Mouse (Mus musculus): Measurements from ENCODE around the gene Sema4a.

Gene Sema4a

DNA sequence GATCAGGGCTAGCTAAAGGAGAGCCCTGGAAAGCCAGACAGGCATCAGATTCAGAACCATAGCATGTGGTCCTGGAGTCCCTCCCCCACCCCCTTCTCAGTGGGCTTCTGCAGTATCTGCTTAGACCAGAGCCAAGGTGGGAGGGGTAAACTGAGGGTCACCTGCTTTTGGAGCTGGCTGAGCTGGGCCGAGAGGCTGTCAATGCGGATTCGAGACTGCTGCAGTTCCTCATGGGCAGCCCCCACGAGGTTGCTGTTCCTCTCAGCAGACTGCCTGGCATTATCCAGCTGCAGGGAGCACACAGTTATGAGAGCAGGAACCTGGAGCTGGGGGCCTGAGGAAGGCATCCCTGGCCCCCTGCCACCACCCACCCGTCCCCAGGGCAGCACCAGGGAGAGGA lies 25.1 kb upstream of the Sema4a start:
- no peak for DNase-seq

GRCm38 (mm10) chr3:88484597-88485316 lies 23.8 kb upstream of the Sema4a start:
- DNase-seq = no peak

DNA sequence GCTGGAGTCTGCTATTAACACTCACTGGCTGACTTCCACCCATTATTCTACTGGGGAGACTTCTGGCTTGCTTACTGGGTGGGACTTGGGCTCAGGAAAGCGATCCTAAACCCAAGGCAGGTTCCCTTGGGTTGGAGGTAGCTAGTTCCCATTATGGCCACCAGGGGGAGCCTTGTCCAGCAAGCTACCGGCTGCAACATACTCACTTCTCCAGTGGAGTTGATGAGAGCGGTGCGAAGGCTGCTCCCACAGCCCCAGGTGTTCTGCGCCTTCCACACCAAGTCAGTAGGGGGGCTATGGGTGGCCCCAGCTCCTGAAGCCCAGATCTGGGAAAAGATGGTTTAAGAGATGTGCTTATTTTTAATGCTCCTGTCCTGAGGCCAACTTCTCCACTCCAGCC lies 22.6 kb upstream of the Sema4a start:
- peak; percentile 80 for DNase-seq

DNA sequence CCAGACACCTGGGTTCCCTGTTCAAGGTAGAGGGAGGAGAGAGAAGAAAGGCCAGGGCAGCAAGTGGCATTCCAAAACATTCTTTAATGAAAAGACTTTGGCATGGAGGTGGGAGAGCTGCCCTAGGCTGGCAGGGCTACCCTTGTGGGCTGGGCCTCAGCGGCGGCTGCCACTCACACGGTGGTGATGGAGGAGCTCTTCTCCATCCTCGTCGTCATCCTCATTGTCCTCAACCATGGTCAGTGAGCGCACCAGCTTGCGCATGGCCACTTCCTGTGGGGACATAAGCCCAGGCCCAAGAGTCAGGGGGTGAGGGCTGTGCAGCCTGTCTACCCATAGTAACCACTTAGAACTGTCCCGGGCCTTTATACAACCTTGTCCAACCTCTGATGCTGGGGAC lies 22.2 kb upstream of the Sema4a start:
- DNase-seq = no peak

DNA sequence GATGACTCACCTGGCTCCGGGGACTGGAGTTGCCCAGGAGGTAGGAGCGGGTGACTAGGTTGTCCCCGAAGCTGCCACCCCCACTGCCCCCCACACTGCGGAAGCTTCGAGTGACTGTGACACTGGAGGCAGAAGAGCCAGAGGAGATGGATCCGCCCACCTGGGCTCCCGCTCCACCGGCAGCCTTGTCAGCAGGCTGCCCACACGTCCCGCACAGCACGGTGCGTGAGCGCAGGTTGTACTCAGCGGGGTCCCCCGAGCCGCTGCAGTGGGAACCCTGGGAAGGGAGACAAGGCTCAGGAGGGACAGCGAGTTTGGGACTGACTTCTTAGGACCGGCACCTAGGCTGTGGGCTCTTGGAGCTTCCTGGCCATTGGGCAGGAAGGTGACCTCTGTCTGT lies 21.4 kb upstream of the Sema4a start:
- DNase-seq = no peak

DNA sequence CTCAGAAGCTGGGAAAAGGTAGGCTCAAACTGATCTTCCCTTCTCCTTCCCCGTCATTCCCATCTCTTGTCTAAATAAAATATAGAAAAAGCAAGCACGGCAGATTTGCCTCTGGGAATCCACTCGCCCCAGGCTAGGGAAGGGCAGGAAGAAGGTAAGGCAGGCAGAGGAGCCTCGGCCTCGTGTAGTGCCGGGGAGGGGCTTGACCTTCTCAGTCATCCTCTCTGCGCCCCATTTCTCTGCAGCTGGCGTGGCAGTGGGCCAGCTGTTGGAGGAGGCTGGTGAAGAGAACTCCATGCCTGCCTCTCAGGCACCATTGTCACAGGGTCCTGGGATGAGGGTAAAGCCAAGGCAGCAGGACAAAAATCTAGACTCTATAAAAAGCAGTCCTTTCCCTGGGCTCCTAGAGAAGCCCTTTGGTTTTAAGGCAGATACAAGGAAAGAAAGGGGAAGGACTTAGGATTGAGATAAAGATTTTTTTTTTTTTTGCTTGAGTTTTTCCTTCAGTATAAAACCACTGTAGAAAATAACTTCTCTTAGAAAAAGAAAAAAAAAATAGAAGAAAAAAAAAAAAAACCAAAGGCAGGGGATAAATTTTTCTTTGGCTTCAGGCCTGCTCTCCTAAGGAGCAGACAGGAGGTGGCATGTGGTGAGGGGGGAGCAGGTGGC lies 20.5 kb upstream of the Sema4a start:
- DNase-seq = no peak

DNA sequence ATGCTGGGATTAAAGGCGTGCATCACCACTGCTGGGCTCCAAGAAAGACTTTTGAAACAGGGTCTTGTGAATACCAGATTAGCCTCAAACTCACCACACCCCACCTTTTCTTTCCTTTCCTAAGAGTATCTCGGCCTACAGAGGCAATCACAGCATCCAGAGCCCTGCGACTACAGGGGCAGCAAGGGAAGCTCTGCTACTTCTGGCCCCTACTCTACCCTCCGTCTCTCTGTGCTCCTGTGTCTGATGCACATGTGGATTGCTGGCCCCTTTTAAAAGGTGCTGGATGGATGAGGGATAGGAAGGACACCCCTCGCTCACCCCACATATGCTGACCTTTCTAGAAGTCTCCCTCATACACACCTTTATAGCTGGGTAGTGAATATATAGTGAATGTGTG lies 19.7 kb upstream of the Sema4a start:
- DNase-seq = no peak

DNA sequence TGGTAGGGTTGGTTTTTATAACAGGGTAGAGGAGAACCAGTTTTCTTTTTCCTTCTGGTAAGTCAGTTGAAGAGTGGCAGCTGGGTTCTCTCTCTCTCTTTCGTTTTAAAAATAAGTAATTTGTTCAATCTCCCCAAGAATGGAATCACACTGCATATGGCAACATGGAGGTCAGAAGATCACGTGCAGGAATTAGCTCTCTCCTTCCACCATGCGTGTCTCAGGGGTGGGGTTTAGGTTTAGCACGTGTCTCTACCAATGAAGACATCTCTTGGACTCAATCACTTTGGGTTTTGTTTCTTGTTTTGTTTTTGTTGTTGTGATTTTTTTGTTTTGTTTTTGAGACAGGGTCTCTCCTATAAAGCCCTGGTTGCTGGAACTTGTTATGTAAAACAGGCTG lies 18.8 kb upstream of the Sema4a start:
- DNase-seq = no peak

- no peak for DNase-seq
Observed at GRCm38 (mm10) chr3:88479163-88479562, 18.2 kb upstream of the Sema4a start.

GRCm38 (mm10) chr3:88477735-88478134 lies 16.8 kb upstream of the Sema4a start:
- DNase-seq = peak; percentile 86

DNA sequence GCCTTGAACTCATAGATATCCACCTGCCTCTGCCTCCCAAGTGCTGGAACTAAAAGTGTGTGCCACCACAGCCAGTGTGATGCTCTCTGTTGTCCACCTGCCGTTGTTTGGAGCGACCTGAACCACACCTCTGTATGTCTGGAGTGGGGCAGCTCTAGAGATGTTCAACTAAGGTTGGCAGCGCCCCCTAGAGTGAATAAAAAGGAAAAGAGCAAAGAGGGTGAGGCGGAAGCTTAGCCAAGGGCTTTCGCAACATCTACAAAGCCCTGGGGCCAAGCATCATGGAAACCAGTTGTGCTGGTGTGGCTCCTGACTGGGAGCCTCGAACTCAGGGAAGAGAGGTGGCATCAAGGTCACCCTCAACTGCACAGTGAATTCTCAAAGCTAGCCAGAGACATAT lies 15.4 kb upstream of the Sema4a start:
- no peak for DNase-seq

DNA sequence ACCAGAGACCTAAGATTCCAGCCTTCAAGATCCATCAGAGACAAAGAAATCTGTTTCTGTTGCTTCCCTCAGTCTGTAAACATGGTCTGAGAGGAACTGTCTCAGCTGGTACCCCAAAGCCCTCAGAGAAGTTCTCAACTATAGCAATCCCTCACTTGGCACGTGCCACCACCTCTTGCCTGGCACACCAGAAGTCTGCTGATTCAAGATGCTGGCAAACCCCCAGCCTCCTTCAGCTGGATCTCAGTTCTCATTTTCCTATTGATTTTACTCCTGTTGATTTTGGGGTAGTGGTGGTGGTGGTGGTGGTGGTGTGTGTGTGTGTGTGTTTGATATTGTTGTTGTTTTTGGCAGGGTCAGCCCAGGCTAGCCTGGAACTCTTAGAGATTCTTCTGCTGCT lies 12.6 kb upstream of the Sema4a start:
- no peak for DNase-seq

GRCm38 (mm10) chr3:88473020-88473419 lies 12.0 kb upstream of the Sema4a start:
- no peak for DNase-seq

- DNase-seq = peak; percentile 81
Observed at GRCm38 (mm10) chr3:88470943-88471479, 10.0 kb upstream of the Sema4a start.

GRCm38 (mm10) chr3:88469466-88469865 lies 8.5 kb upstream of the Sema4a start:
- no peak for DNase-seq

DNA sequence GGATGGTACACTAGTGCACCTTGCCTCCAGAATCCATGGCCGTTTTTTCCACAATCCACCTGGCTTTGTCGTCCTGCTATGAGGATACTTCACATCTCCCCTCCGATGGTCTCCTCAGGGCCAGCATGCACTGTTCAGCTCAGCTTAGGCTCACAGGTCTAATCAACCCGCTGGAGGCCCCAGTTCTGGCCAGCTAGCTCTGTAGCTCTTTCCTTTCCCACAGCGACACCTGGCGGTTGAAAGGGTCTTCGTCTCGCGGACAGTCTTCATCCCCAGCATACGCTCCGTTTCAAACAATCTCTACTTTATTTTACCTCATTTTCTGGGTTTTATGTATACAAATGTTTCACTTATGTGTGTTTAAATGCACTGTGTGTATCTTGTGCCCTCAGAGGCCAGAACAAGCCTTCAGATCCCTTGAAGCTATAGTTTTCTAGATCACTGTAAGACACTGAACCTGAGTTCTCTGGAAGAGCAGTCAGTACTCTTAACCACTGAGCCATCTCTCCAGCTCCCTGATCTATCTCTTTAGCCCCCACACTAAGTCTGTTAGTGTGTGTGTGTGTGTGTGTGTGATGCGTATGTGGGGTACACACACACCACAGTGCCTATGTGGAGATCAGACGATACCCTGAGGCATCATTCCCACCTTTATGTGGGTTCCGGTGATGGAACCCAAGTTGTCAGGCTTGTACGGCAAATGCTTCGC lies 6.3 kb upstream of the Sema4a start:
- DNase-seq = peak; percentile 90

- no peak for DNase-seq
Observed at GRCm38 (mm10) chr3:88465127-88465526, 4.1 kb upstream of the Sema4a start.

DNA sequence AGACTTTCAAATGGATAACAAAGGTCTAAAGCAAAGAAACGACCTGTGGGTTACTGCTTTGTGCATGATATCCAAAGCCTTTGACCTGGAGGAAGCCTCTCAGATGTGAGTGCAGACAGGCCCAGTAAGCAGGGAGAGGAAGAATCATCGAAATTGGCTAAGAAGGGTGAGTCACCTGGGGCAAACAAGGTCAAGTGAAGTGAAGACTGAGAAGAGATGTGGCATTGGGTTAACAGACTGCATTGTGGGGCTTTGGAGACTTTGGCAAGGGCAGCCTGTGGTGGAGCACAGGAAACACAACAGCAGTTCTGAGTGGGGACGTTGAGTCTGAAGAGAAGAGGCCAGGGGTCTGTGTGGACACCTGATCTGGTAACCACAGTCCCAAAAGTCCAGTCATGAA lies 3.4 kb upstream of the Sema4a start:
- no peak for DNase-seq

DNA sequence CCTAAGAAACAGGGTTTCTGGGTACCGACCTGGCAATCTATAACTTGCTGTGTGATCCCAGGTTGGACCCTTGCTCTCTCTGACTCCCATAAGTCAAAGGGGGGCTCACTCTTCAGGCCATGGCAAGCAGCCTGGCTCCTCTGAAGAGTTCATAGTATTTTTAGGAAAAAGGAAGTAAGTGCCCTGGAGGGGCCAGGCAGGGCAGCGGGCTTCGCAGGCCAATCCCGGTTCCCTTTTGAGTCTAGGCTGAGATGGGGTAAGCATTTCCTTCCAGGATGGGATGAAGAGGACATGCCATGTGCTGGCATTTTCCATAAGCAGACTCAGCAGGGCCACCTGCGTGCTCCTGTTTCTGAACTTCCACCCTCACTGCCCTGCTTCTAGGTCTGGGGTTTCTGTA lies 953 bp downstream of the Sema4a start:
- DNase-seq = no peak

DNA sequence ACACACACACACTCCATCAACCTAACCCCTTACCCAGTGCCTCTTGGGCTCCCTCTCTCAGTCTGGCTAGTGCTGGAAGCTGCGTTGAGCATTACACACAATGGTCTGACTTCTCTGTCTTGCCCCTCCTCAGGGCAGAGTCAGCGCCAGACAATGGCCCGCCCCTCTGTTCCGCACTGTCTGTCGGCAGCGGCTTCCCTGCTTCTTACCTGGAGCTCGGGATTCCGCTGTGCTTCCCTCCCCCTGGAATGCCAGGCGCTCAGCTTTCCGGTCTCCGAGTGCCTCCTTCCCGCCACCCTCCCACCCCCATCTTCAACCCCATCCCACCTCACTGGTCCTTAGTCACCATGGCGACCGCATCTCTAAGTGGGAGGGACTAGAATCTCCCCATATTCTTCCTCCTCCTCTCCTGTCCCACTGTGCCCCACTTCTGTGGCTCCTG lies 2.2 kb downstream of the Sema4a start:
- DNase-seq = no peak

DNA sequence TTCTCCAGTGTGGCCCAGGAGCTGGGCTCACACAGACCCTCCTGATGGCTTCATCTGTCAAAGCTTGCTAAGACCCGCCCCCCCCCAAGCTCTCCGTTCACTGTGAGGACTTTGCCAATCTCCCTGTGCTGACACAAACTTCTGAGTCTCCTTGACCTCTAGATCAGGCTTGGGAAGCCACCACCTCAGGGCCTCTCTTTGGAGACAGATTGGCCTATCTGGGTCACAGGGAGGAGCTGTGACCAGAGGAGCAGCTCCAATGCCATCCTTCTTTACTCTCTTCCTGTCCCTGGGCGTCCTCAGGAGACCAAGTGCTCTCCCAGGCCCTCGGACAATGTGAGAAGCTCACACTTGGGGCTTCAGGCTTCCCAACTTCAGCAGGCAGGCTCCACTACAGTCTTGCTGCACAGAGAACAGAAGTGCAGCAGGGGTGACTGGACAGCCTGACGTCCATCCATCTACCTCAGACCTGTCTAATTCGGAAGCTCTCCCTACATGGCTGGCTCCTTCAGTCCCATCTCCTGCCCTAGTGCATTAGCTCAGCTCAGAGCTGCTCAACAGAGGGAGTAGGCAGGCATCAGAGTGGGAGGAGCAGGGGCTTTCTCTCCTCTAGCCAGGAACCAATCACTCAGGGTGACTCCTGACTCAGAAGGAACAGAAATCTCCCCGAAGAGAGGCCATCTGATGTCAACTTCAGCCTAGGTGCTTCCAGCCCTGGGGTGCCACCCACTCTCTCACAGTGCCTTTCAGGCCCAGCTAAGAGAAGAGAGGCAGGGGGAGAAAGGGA lies 4.0 kb downstream of the Sema4a start:
- DNase-seq = no peak

GRCm38 (mm10) chr3:88456313-88456712 lies 4.7 kb downstream of the Sema4a start:
- peak; percentile 97 for DNase-seq
